ENCODE assay signal across 35 mouse cellular contexts in the genomic region with DNA sequence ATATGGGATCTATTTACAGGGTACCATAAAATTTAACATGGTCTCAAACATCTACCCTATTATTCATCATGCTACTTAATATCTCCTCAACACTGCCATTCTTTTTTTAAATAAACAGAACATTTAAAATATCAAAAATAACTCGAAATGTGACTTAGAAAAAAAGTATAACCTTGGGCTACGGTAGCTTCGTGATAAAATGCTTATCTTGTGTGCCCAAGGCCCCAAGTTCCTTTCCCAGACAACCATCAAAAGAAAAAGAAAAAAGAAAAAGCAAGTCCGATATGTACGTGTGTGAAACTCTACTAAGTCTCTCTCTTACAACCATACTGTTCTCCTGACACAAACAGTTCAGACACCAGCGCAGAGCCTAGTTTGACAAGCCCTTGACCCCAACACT.
"Had no signal": no experiment of that assay in that cellular context is flagged by ENCODE, and none has a peak within 500 bp of the region (broad histone marks: within the 10 kb centered on the region; RNA-seq: fewer than 3 reads in every experiment).

No protein-coding gene starts in this region.

- H3K4me2 ChIP-seq: heart, embryonic 11.5 days; heart, embryonic 12.5 days; heart, embryonic 13.5 days; heart, embryonic 15.5 days; hindbrain, embryonic 12.5 days; hindbrain, embryonic 13.5 days; hindbrain, embryonic 14.5 days; hindbrain, embryonic 15.5 days; intestine, embryonic 15.5 days; kidney, embryonic 15.5 days had no signal

- H3K27ac ChIP-seq: heart, embryonic 10.5 days; heart, embryonic 13.5 days; heart, embryonic 15.5 days; hindbrain, embryonic 10.5 days; hindbrain, embryonic 12.5 days; hindbrain, embryonic 13.5 days; hindbrain, embryonic 14.5 days; hindbrain, embryonic 15.5 days; hindbrain, postnatal 0 days; intestine, embryonic 15.5 days; kidney, embryonic 15.5 days; kidney, postnatal 0 days; layer of hippocampus, adult 2 months had no signal

- H3K4me1 ChIP-seq: heart, embryonic 10.5 days; heart, embryonic 12.5 days; heart, embryonic 15.5 days; hindbrain, embryonic 10.5 days; hindbrain, embryonic 12.5 days; hindbrain, embryonic 13.5 days; hindbrain, embryonic 15.5 days; intestine, embryonic 15.5 days; kidney, embryonic 15.5 days had no signal

- H3K4me3 ChIP-seq: heart, embryonic 10.5 days; heart, embryonic 12.5 days; heart, embryonic 13.5 days; heart, embryonic 15.5 days; hindbrain, embryonic 10.5 days; hindbrain, embryonic 12.5 days; hindbrain, embryonic 13.5 days; hindbrain, embryonic 15.5 days; intestine, embryonic 15.5 days; kidney, embryonic 15.5 days; layer of hippocampus, adult 2 months had no signal

- ATAC-seq: hindbrain, embryonic 16.5 days; hindbrain, postnatal 0 days; inflammation-experienced regulatory T-cells, adult 6 months; intestine, embryonic 15.5 days; intestine, embryonic 16.5 days; intestine, postnatal 0 days had no signal

- H3K27me3 ChIP-seq: heart, embryonic 12.5 days; heart, embryonic 13.5 days; heart, embryonic 15.5 days; hindbrain, embryonic 12.5 days; hindbrain, embryonic 13.5 days; hindbrain, embryonic 15.5 days; intestine, embryonic 15.5 days; kidney, embryonic 15.5 days had no signal

- H3K9ac ChIP-seq: heart, embryonic 12.5 days; heart, embryonic 13.5 days; heart, embryonic 15.5 days; hindbrain, embryonic 12.5 days; hindbrain, embryonic 13.5 days; hindbrain, embryonic 14.5 days; hindbrain, embryonic 15.5 days; intestine, embryonic 15.5 days; kidney, embryonic 15.5 days had no signal

- H3K9me3 ChIP-seq: heart, embryonic 10.5 days; heart, embryonic 12.5 days; heart, embryonic 13.5 days; heart, embryonic 15.5 days; hindbrain, embryonic 10.5 days; hindbrain, embryonic 12.5 days; hindbrain, embryonic 13.5 days; hindbrain, embryonic 15.5 days; intestine, embryonic 15.5 days; kidney, embryonic 15.5 days had no signal

- DNase-seq: heart, postnatal 10 days; heart, postnatal 14 days; heart, postnatal 36 days; heart, postnatal 4 days; kidney, adult 11 months; kidney, adult 18-20 months; kidney, adult 2 months; kidney, adult 8-10 months; kidney, adult 9 months; kidney, postnatal 10 days; kidney, postnatal 14 days; kidney, postnatal 25 days; kidney, postnatal 36 days; kidney, postnatal 4 days; layer of hippocampus, adult 9-11 months; layer of hippocampus, postnatal 36 days had no signal

- H3K36me3 ChIP-seq: hindbrain, embryonic 15.5 days; intestine, embryonic 15.5 days had no signal
